Mouse (Mus musculus): ENCODE results near the gene Per3. TPM values are rescaled to one million over a fixed set of nuclear protein-coding genes. Genes with fewer than 3 reads are reported as not detected.

Per3 gene
- polyA plus RNA-seq, 1 experiment from 2014 or later, result 9.2 TPM

DNA sequence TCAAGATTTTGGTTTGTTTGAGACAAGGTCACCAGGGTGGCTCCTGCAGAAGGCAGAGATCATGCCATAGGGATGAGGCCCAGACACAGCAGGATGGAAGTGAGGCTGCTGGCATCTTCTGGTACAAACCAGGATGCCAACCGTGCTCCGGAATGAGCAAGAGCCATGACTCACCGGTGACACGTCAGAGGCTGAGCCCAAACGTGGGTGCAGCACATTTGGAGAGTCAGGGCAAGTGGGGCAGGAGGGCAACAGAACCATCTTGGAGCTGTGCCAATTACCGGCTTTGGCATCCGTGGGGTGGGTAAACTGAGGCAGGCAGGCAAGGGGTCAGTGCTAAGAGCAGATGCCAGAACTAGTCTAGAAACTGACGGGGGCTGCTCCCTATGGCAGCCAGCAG is 71.2 kb downstream of the Per3 start:
- Histone ChIP-seq H3K4me3 (ENCODE audit: low read length) (no peak overlapping the region), H3K27me3 (ENCODE audit: control insufficient read depth, insufficient read depth, low read depth, low read length) (no peaks in the 10 kb centered on the region), H3K27ac (ENCODE audit: low read length) (no peak overlapping the region), H3K9me3 (ENCODE audit: control insufficient read depth, low read length) (no peaks in the 10 kb centered on the region), H3K9ac (ENCODE audit: low read length) (no peak overlapping the region), H3K4me2 (ENCODE audit: low read depth, low read length) (no peak overlapping the region), H3K4me1 (replicated peaks; ENCODE audit: control insufficient read depth, insufficient read depth, low read length) (no peaks in the 10 kb centered on the region), H3K36me3 (ENCODE audit: control insufficient read depth, insufficient read depth, low read length) (no peaks in the 10 kb centered on the region)
- no peak for ATAC-seq (ENCODE audit: low read depth)
- WGBS, result 76% methylated on average over 8 of the region's 8 CpGs

- Histone ChIP-seq H3K27me3 (ENCODE audit: control insufficient read depth, insufficient read depth, low read depth, low read length) (no peaks in the 10 kb centered on the region), H3K4me2 (ENCODE audit: low read depth, low read length) (no peak overlapping the region), H3K36me3 (ENCODE audit: control insufficient read depth, insufficient read depth, low read length) (no peaks in the 10 kb centered on the region), H3K4me3 (ENCODE audit: low read length) (no peak overlapping the region), H3K27ac (ENCODE audit: low read length) (no peak overlapping the region), H3K9me3 (ENCODE audit: control insufficient read depth, low read length) (no peaks in the 10 kb centered on the region), H3K4me1 (replicated peaks; ENCODE audit: control insufficient read depth, insufficient read depth, low read length) (peaks cover 2% of the 10 kb centered on the region; the same call in 1 of the 2 replicates), H3K9ac (ENCODE audit: low read length) (no peak overlapping the region)
- WGBS, result 83% methylated on average over 8 of the region's 8 CpGs
- ATAC-seq (ENCODE audit: low read depth), result no peak
These were observed 75.5 kb downstream of the Per3 start for GRCm38 (mm10) chr4:150968956-150969355.

- WGBS, result 13% methylated on average over 7 of the region's 7 CpGs
- H3K36me3 ChIP-seq (ENCODE audit: control insufficient read depth, insufficient read depth, low read length), result no peaks in the 10 kb centered on the region
- no peak overlapping the region for H3K9ac ChIP-seq (ENCODE audit: low read length)
- peaks cover 2% of the 10 kb centered on the region; the same call in 1 of the 2 replicates for H3K4me1 ChIP-seq (replicated peaks; ENCODE audit: control insufficient read depth, insufficient read depth, low read length)
- H3K27me3 ChIP-seq (ENCODE audit: control insufficient read depth, insufficient read depth, low read depth, low read length), result no peaks in the 10 kb centered on the region
- no peak for ATAC-seq (ENCODE audit: low read depth)
- no peak overlapping the region for H3K4me3 ChIP-seq (ENCODE audit: low read length)
- H3K27ac ChIP-seq (ENCODE audit: low read length), result no peak overlapping the region
- H3K9me3 ChIP-seq (ENCODE audit: control insufficient read depth, low read length), result no peaks in the 10 kb centered on the region
- no peak overlapping the region for H3K4me2 ChIP-seq (ENCODE audit: low read depth, low read length)
These were observed 77.9 kb downstream of the Per3 start for GRCm38 (mm10) chr4:150966556-150966955.

- H3K9ac ChIP-seq (ENCODE audit: low read length), result no peak overlapping the region
- 71% methylated on average over 11 of the region's 11 CpGs for WGBS
- ATAC-seq (ENCODE audit: low read depth), result no peak
These were observed 78.9 kb downstream of the Per3 start for GRCm38 (mm10) chr4:150965555-150965951.

GRCm38 (mm10) chr4:150964635-150965554 is 79.6 kb downstream of the Per3 start:
- 0 out of 2 replicates have a peak overlapping the region, but pooled peaks have one; percentile 39 for H3K9ac ChIP-seq (ENCODE audit: low read length)
- H3K9me3 ChIP-seq (ENCODE audit: control insufficient read depth, low read length), result no peaks in the 10 kb centered on the region
- peak; percentile 67; the same call in 1 of the 2 replicates for ATAC-seq (ENCODE audit: low read depth)
- no peak overlapping the region for H3K27ac ChIP-seq (ENCODE audit: low read length)
- 11% methylated on average over 25 of the region's 25 CpGs for WGBS
- H3K27me3 ChIP-seq (ENCODE audit: control insufficient read depth, insufficient read depth, low read depth, low read length), result no peaks in the 10 kb centered on the region
- H3K4me3 ChIP-seq (ENCODE audit: low read length), result peak overlapping the region; percentile 30
- H3K4me1 ChIP-seq (replicated peaks; ENCODE audit: control insufficient read depth, insufficient read depth, low read length), result peaks cover 2% of the 10 kb centered on the region; the same call in 1 of the 2 replicates
- no peaks in the 10 kb centered on the region for H3K36me3 ChIP-seq (ENCODE audit: control insufficient read depth, insufficient read depth, low read length)
- H3K4me2 ChIP-seq (ENCODE audit: low read depth, low read length), result peak overlapping the region; percentile 55

More at GRCm38 (mm10) chr4:150965555-150965951, 78.9 kb downstream of the Per3 start:
- no peaks in the 10 kb centered on the region for H3K27me3 ChIP-seq (ENCODE audit: control insufficient read depth, insufficient read depth, low read depth, low read length)
- no peak overlapping the region for H3K4me3 ChIP-seq (ENCODE audit: low read length)
- H3K4me1 ChIP-seq (replicated peaks; ENCODE audit: control insufficient read depth, insufficient read depth, low read length), result peaks cover 2% of the 10 kb centered on the region; the same call in 1 of the 2 replicates
- H3K27ac ChIP-seq (ENCODE audit: low read length), result no peak overlapping the region
- no peaks in the 10 kb centered on the region for H3K36me3 ChIP-seq (ENCODE audit: control insufficient read depth, insufficient read depth, low read length)
- H3K4me2 ChIP-seq (ENCODE audit: low read depth, low read length), result no peak overlapping the region
- no peaks in the 10 kb centered on the region for H3K9me3 ChIP-seq (ENCODE audit: control insufficient read depth, low read length)

DNA sequence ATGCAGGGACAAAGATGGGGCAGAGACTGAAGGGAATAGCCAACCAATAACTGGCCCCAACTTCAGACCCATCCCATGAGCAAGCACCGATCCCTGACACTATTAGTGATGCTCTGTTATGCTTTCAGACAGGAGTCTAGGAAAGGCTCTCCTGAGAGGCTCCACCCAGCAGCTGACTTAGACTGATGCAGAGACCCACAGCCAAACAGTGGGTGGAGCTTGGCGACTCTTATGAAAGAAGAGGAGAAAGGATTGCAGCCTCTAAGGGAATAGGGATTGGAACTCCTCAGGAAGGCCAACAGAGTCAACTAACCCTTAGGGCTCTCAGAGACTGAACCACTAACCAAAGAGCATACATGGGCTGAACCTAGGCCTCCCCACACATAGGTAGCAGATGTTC is 80.8 kb downstream of the Per3 start:
- Histone ChIP-seq H3K9ac (ENCODE audit: low read length) (no peak overlapping the region), H3K4me2 (ENCODE audit: low read depth, low read length) (no peak overlapping the region), H3K36me3 (ENCODE audit: control insufficient read depth, insufficient read depth, low read length) (no peaks in the 10 kb centered on the region), H3K4me3 (ENCODE audit: low read length) (no peak overlapping the region), H3K27ac (ENCODE audit: low read length) (no peak overlapping the region), H3K9me3 (ENCODE audit: control insufficient read depth, low read length) (no peaks in the 10 kb centered on the region), H3K27me3 (ENCODE audit: control insufficient read depth, insufficient read depth, low read depth, low read length) (no peaks in the 10 kb centered on the region), H3K4me1 (replicated peaks; ENCODE audit: control insufficient read depth, insufficient read depth, low read length) (peaks cover 2% of the 10 kb centered on the region; the same call in 1 of the 2 replicates)
- ATAC-seq (ENCODE audit: low read depth), result no peak
- 72% methylated on average over 2 of the region's 2 CpGs for WGBS

DNA sequence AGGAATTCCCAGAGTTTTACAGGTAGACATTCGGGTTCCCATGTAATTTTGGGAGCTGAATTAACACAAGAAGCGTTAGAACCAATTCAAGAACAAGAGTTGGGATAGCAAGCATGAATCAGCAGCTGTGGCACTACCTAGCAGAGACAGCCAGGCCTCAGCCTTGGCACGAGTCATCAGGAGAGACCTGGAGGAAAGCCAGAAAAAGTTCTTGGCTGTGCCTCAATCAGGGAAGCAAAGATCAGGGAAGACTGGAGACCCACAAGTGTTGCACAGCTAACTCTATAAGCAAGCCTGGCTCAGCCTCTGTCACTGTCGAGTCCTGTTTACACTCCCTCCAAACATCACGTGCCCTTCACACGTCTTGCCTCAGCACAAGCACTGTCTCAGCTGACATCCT is 82.2 kb downstream of the Per3 start:
- no peak overlapping the region for H3K4me3 ChIP-seq (ENCODE audit: low read length)
- H3K4me2 ChIP-seq (ENCODE audit: low read depth, low read length), result no peak overlapping the region
- H3K27ac ChIP-seq (ENCODE audit: low read length), result no peak overlapping the region
- peaks cover 2% of the 10 kb centered on the region; the same call in 1 of the 2 replicates for H3K4me1 ChIP-seq (replicated peaks; ENCODE audit: control insufficient read depth, insufficient read depth, low read length)
- H3K9ac ChIP-seq (ENCODE audit: low read length), result no peak overlapping the region
- H3K9me3 ChIP-seq (ENCODE audit: control insufficient read depth, low read length), result no peaks in the 10 kb centered on the region
- H3K27me3 ChIP-seq (ENCODE audit: control insufficient read depth, insufficient read depth, low read depth, low read length), result no peaks in the 10 kb centered on the region
- H3K36me3 ChIP-seq (ENCODE audit: control insufficient read depth, insufficient read depth, low read length), result no peaks in the 10 kb centered on the region
- WGBS, result 25% methylated on average over 6 of the region's 6 CpGs
- ATAC-seq (ENCODE audit: low read depth), result 0 out of 2 replicates have a peak, but pooled peaks have one; percentile 31

GRCm38 (mm10) chr4:150958536-150958935 is 85.9 kb downstream of the Per3 start:
- WGBS, result 76% methylated on average over 7 of the region's 7 CpGs

GRCm38 (mm10) chr4:150957106-150957458 is 87.4 kb downstream of the Per3 start:
- H3K27ac ChIP-seq (ENCODE audit: low read length), result no peak overlapping the region
- no peak overlapping the region for H3K4me3 ChIP-seq (ENCODE audit: low read length)
- no peak overlapping the region for H3K9ac ChIP-seq (ENCODE audit: low read length)
- no peak for ATAC-seq (ENCODE audit: low read depth)
- H3K9me3 ChIP-seq (ENCODE audit: control insufficient read depth, low read length), result no peaks in the 10 kb centered on the region
- no peaks in the 10 kb centered on the region for H3K4me1 ChIP-seq (replicated peaks; ENCODE audit: control insufficient read depth, insufficient read depth, low read length)
- H3K36me3 ChIP-seq (ENCODE audit: control insufficient read depth, insufficient read depth, low read length), result no peaks in the 10 kb centered on the region
- H3K27me3 ChIP-seq (ENCODE audit: control insufficient read depth, insufficient read depth, low read depth, low read length), result no peaks in the 10 kb centered on the region
- H3K4me2 ChIP-seq (ENCODE audit: low read depth, low read length), result no peak overlapping the region
- WGBS, result 63% methylated on average over 1 of the region's 1 CpGs

More at GRCm38 (mm10) chr4:150958536-150958935, 85.9 kb downstream of the Per3 start:
- H3K9me3 ChIP-seq (ENCODE audit: control insufficient read depth, low read length), result no peaks in the 10 kb centered on the region
- H3K36me3 ChIP-seq (ENCODE audit: control insufficient read depth, insufficient read depth, low read length), result no peaks in the 10 kb centered on the region
- H3K27me3 ChIP-seq (ENCODE audit: control insufficient read depth, insufficient read depth, low read depth, low read length), result no peaks in the 10 kb centered on the region
- H3K27ac ChIP-seq (ENCODE audit: low read length), result no peak overlapping the region
- ATAC-seq (ENCODE audit: low read depth), result no peak
- no peaks in the 10 kb centered on the region for H3K4me1 ChIP-seq (replicated peaks; ENCODE audit: control insufficient read depth, insufficient read depth, low read length)
- H3K4me3 ChIP-seq (ENCODE audit: low read length), result no peak overlapping the region
- H3K9ac ChIP-seq (ENCODE audit: low read length), result no peak overlapping the region
- H3K4me2 ChIP-seq (ENCODE audit: low read depth, low read length), result no peak overlapping the region
